8 mouse cellular contexts compared by ENCODE assay signal in the genomic region with DNA sequence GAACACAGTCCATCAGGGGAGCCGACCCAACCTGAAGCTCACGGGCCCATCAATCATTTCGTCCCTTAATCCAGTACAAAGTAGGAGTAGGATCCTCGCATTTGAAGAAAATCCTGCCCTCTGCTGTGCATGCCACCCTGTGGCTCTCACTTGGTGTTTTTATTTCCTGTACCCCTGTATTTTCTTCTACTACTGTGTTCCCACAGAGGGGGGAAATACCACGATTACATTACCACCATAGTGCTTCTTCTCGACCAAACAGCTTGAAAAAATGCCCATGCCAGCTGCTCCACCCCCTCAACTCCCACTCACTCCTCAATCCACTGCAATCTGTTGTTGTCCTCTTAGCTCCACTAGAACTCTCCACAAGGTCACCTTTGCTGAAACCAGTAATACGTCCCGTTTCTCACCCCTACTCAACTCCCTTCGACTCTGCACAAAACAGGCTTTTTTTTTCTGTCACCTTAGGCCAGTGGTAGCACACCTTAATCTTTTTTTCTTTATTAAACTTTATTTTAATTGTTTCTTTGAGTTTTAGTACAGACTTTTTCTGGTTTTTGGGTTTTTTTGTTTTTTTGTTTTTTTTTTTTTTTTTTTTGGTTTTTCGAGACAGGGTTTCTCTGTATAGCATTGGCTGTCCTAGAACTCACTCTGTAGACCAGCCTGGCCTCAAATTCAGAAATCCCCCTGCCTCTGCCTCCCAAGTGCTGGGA. TPM values are rescaled to one million over a fixed set of nuclear protein-coding genes. Genes with fewer than 3 reads are reported as not detected.
DNase-seq lines count a peak whose midpoint lies in the region; ATAC-seq lines count a peak whose summit lies in the region.

No protein-coding gene starts in this region.

- DNase-seq in heart, adult 9 months (ENCODE audit: low spot score in 2 of 2), result no peak
- DNase-seq in 416B (ENCODE audit: low read depth) (peak; percentile 63), R1 (ENCODE audit: low read depth, low spot score) (peak; percentile 71)
- no peak for DNase-seq in urinary bladder, adult 2 months (ENCODE audit: low spot score)
- no peak for DNase-seq in gastrocnemius, postnatal 25 days

- peak overlapping the region; percentile 100 for H3K27ac ChIP-seq in heart, embryonic 15.5 days
- H3K27ac ChIP-seq in hindbrain, embryonic 13.5 days, result peak overlapping the region; percentile 100
- H3K27ac ChIP-seq in midbrain, embryonic 12.5 days (replicated peaks), result peak overlapping the region; percentile 100

- no peaks in the 10 kb centered on the region for H3K27me3 ChIP-seq in heart, embryonic 15.5 days
- H3K27me3 ChIP-seq in hindbrain, embryonic 13.5 days, result no peaks in the 10 kb centered on the region
- H3K27me3 ChIP-seq in midbrain, embryonic 12.5 days, result peaks cover 1% of the 10 kb centered on the region; the same call in 1 of the 2 replicates

- peak overlapping the region; percentile 83 for H3K4me3 ChIP-seq in heart, embryonic 15.5 days
- peak overlapping the region; percentile 89 for H3K4me3 ChIP-seq in hindbrain, embryonic 13.5 days
- H3K4me3 ChIP-seq in midbrain, embryonic 12.5 days, result peak overlapping the region; percentile 77

- WGBS in heart, embryonic 15.5 days, result 87% methylated on average over 10 of the region's 10 CpGs
- 76% methylated on average over 10 of the region's 10 CpGs for WGBS in hindbrain, embryonic 13.5 days
- 90% methylated on average over 10 of the region's 10 CpGs for WGBS in midbrain, embryonic 12.5 days

- no peak overlapping the region for H3K9ac ChIP-seq in heart, embryonic 15.5 days
- H3K9ac ChIP-seq in hindbrain, embryonic 13.5 days, result peak overlapping the region; percentile 59
- H3K9ac ChIP-seq in midbrain, embryonic 12.5 days (replicated peaks), result no peak overlapping the region

- H3K4me2 ChIP-seq in heart, embryonic 15.5 days, result peak overlapping the region; percentile 78
- H3K4me2 ChIP-seq in hindbrain, embryonic 13.5 days, result peak overlapping the region; percentile 52
- H3K4me2 ChIP-seq in midbrain, embryonic 12.5 days (replicated peaks), result peak overlapping the region; percentile 69

- peaks cover 20% of the 10 kb centered on the region for H3K4me1 ChIP-seq in heart, embryonic 15.5 days (replicated peaks)
- peaks cover 28% of the 10 kb centered on the region for H3K4me1 ChIP-seq in hindbrain, embryonic 13.5 days (replicated peaks)
- peaks cover 17% of the 10 kb centered on the region for H3K4me1 ChIP-seq in midbrain, embryonic 12.5 days

- no peaks in the 10 kb centered on the region for H3K9me3 ChIP-seq in heart, embryonic 15.5 days (replicated peaks)
- no peaks in the 10 kb centered on the region for H3K9me3 ChIP-seq in hindbrain, embryonic 13.5 days
- no peaks in the 10 kb centered on the region for H3K9me3 ChIP-seq in midbrain, embryonic 12.5 days

- H3K36me3 ChIP-seq in heart, embryonic 15.5 days, result peaks cover 17% of the 10 kb centered on the region
- peaks cover 22% of the 10 kb centered on the region for H3K36me3 ChIP-seq in hindbrain, embryonic 13.5 days
- H3K36me3 ChIP-seq in midbrain, embryonic 12.5 days, result peaks cover 16% of the 10 kb centered on the region

- no peak for ATAC-seq in heart, embryonic 15.5 days (replicated peaks; ENCODE audit: insufficient number of reproducible peaks, insufficient read depth, low FRiP score, low read depth)
- ATAC-seq in hindbrain, embryonic 13.5 days (ENCODE audit: low FRiP score), result no peak
- ATAC-seq in midbrain, embryonic 12.5 days (ENCODE audit: low FRiP score, low read depth), result no peak; the same call in 1 of the 2 replicates

RNA-seq across cellular contexts. Expression of a gene that starts 0.9 kb away (rescaled TPM):
- 566 and 571 TPM in 2 replicates for polyA plus RNA-seq in heart, embryonic 15.5 days (2015; fragmentation: Nextera tagmentation; extraction: Ambion mirVana)
- 1,174 and 1,182 TPM in 2 replicates for polyA plus RNA-seq in hindbrain, embryonic 13.5 days (2015; fragmentation: Nextera tagmentation; extraction: Ambion mirVana)
- polyA plus RNA-seq in midbrain, embryonic 12.5 days (2016; fragmentation: Nextera tagmentation; extraction: Ambion mirVana), result 1,412 and 1,429 TPM in 2 replicates
- 274 and 303 TPM in 2 replicates for polyA plus RNA-seq in urinary bladder, adult 2 months (2012; rRNA removed)
- total RNA-seq in gastrocnemius, postnatal 25 days (2021), result 100 to 1,000 TPM; 119 to 122 TPM

RNA-seq across cellular contexts. Expression of a gene that starts 22.8 kb away (rescaled TPM):
- 480 and 515 TPM in 2 replicates for polyA plus RNA-seq in heart, embryonic 15.5 days (2015; fragmentation: Nextera tagmentation; extraction: Ambion mirVana)
- polyA plus RNA-seq in hindbrain, embryonic 13.5 days (2015; fragmentation: Nextera tagmentation; extraction: Ambion mirVana), result 1,452 and 1,454 TPM in 2 replicates
- 1,008 and 1,026 TPM in 2 replicates for polyA plus RNA-seq in midbrain, embryonic 12.5 days (2016; fragmentation: Nextera tagmentation; extraction: Ambion mirVana)
- polyA plus RNA-seq in urinary bladder, adult 2 months (2012; rRNA removed), result 89.2 and 102 TPM in 2 replicates
- 10 to 100 TPM; 36.9 to 41.2 TPM for total RNA-seq in gastrocnemius, postnatal 25 days (2021)

RNA-seq across cellular contexts. Expression of a gene that starts 27.2 kb away (rescaled TPM):
- 80.8 and 105 TPM in 2 replicates for polyA plus RNA-seq in heart, embryonic 15.5 days (2015; fragmentation: Nextera tagmentation; extraction: Ambion mirVana)
- polyA plus RNA-seq in hindbrain, embryonic 13.5 days (2015; fragmentation: Nextera tagmentation; extraction: Ambion mirVana), result 109 and 110 TPM in 2 replicates
- polyA plus RNA-seq in midbrain, embryonic 12.5 days (2016; fragmentation: Nextera tagmentation; extraction: Ambion mirVana), result 168 and 172 TPM in 2 replicates
- 54.2 and 77.1 TPM in 2 replicates for polyA plus RNA-seq in urinary bladder, adult 2 months (2012; rRNA removed)
- total RNA-seq in gastrocnemius, postnatal 25 days (2021), result 10 to 100 TPM; 21.4 to 23.8 TPM

RNA-seq across cellular contexts. Expression of a gene that starts 45.4 kb away (rescaled TPM):
- polyA plus RNA-seq in heart, embryonic 15.5 days (2015; fragmentation: Nextera tagmentation; extraction: Ambion mirVana), result 49.6 and 62.1 TPM in 2 replicates
- 104 and 105 TPM in 2 replicates for polyA plus RNA-seq in hindbrain, embryonic 13.5 days (2015; fragmentation: Nextera tagmentation; extraction: Ambion mirVana)
- polyA plus RNA-seq in midbrain, embryonic 12.5 days (2016; fragmentation: Nextera tagmentation; extraction: Ambion mirVana), result 81.6 and 83.8 TPM in 2 replicates
- 70.9 and 80.1 TPM in 2 replicates for polyA plus RNA-seq in urinary bladder, adult 2 months (2012; rRNA removed)
- 10 to 100 TPM in 1 of 2 experiments, 1 to 10 TPM in 1; 8.7 to 11.2 TPM for total RNA-seq in gastrocnemius, postnatal 25 days (2021)

Comparison
In these comparisons a context has a peak if more than half of its experiments do, and no peak if none do; other contexts are left out.
1. DNase-seq: peak in 416B (single experiment) and R1 (single experiment); none in heart, adult 9 months (0 of 2), urinary bladder, adult 2 months (single experiment) and gastrocnemius, postnatal 25 days (single experiment).
2. Peak in every context shown above with its lines, with median percentiles within 50 percentile points of each other: H3K27ac ChIP-seq, H3K4me2 ChIP-seq and H3K4me3 ChIP-seq.